Comparison of ENCODE assay signal across 26 mouse cellular contexts in genomic region chr10:95843878-95844277, GRCm38 (mm10). TPM values are rescaled to one million over a fixed set of nuclear protein-coding genes. Genes with fewer than 3 reads are reported as not detected.
"Had no signal": no experiment of that assay in that cellular context is flagged by ENCODE, and none has a peak within 500 bp of the region (broad histone marks: within the 10 kb centered on the region; RNA-seq: fewer than 3 reads in every experiment).

No protein-coding gene starts in this region.

- H3K27ac ChIP-seq: left cerebral cortex, adult 2 months; liver, embryonic 14.5 days; lung, embryonic 15.5 days; midbrain, embryonic 13.5 days; neural tube, embryonic 13.5 days; stomach, embryonic 15.5 days had no signal

- H3K4me1 ChIP-seq: lung, embryonic 15.5 days; midbrain, embryonic 13.5 days; stomach, embryonic 15.5 days had no signal

- H3K27me3 ChIP-seq: lung, embryonic 15.5 days; midbrain, embryonic 13.5 days; neural tube, embryonic 13.5 days; stomach, embryonic 15.5 days had no signal

- H3K9ac ChIP-seq: liver, embryonic 14.5 days; lung, embryonic 15.5 days; midbrain, embryonic 13.5 days; neural tube, embryonic 13.5 days; stomach, embryonic 15.5 days had no signal

- H3K4me3 ChIP-seq: left cerebral cortex, adult 2 months; lung, embryonic 15.5 days; midbrain, embryonic 13.5 days; myocyte; neural tube, embryonic 13.5 days; stomach, embryonic 15.5 days had no signal

- H3K9me3 ChIP-seq: lung, embryonic 15.5 days; midbrain, embryonic 13.5 days; neural tube, embryonic 13.5 days; stomach, embryonic 15.5 days had no signal

- ATAC-seq: intestine, embryonic 16.5 days; midbrain, embryonic 13.5 days had no signal

- H3K4me2 ChIP-seq: liver, embryonic 11.5 days; lung, embryonic 15.5 days; midbrain, embryonic 13.5 days; neural tube, embryonic 13.5 days; stomach, embryonic 15.5 days had no signal

- DNase-seq: kidney, adult 18-20 months; kidney, postnatal 10 days; kidney, postnatal 36 days; layer of hippocampus, postnatal 36 days; lung, adult 18-20 months; lung, postnatal 10 days; lung, postnatal 36 days; right cerebral cortex, postnatal 4 days; thymus, postnatal 36 days had no signal

- H3K36me3 ChIP-seq: lung, embryonic 15.5 days; midbrain, embryonic 13.5 days; neural tube, embryonic 13.5 days; stomach, embryonic 15.5 days had no signal

RNA-seq across cellular contexts. Expression of gene Gm33543, which starts 1.1 kb away (rescaled TPM):
- total RNA-seq: layer of hippocampus, adult 8-10 months; layer of hippocampus, postnatal 10 days; layer of hippocampus, postnatal 36 days; left cerebral cortex, adult 2 months; left cerebral cortex, postnatal 10 days had no signal
- polyA plus RNA-seq: intestine, embryonic 16.5 days; kidney, embryonic 14.5 days; limb, embryonic 11.5 days; limb, embryonic 14.5 days; liver, embryonic 11.5 days; liver, embryonic 14.5 days; lung, embryonic 15.5 days; midbrain, embryonic 13.5 days; myocyte; neural tube, embryonic 13.5 days; stomach, embryonic 15.5 days; thymus, postnatal 0 days; urinary bladder, adult 2 months had no signal
